Mouse (Mus musculus): ENCODE data around the gene Gm2696. TPM values are rescaled to one million over a fixed set of nuclear protein-coding genes. Genes with fewer than 3 reads are reported as not detected.

Gene Gm2696
- polyA plus RNA-seq, 1 experiment from 2014 or later = not detected

GRCm38 (mm10) chr10:77811743-77812142, 2.7 kb upstream of the Gm2696 start, which contains the start of gene Gm9507:
TSS of gene Gm9507 (minus strand) at chr10:77811843.
- no peaks in the 10 kb centered on the region for H3K9me3 ChIP-seq (ENCODE audit: control insufficient read depth)
- no peaks in the 10 kb centered on the region for H3K36me3 ChIP-seq (ENCODE audit: control insufficient read depth, insufficient read depth)
- no peak within 1 kb of the TSS for H3K9ac ChIP-seq (ENCODE audit: low read depth, low read length)
- H3K4me1 ChIP-seq (replicated peaks; ENCODE audit: control insufficient read depth, insufficient read depth, low read length) = no peaks in the 10 kb centered on the region
- no peak for TF ChIP-seq CTCF (IDR thresholded peaks at IDR 0.05; ENCODE audit: low read depth)
- no peak for ATAC-seq
- H3K27ac ChIP-seq (ENCODE audit: low read depth, low read length) = no peak within 1 kb of the TSS
- H3K4me2 ChIP-seq (replicated peaks; ENCODE audit: low read depth) = no peak within 1 kb of the TSS
- no peak within 1 kb of the TSS for H3K4me3 ChIP-seq (ENCODE audit: low read depth, low read length)
- 56% methylated on average over 5 of the region's 5 CpGs for WGBS
- H3K27me3 ChIP-seq (replicated peaks; ENCODE audit: control insufficient read depth, insufficient read depth, low read length) = no peaks in the 10 kb centered on the region

DNA sequence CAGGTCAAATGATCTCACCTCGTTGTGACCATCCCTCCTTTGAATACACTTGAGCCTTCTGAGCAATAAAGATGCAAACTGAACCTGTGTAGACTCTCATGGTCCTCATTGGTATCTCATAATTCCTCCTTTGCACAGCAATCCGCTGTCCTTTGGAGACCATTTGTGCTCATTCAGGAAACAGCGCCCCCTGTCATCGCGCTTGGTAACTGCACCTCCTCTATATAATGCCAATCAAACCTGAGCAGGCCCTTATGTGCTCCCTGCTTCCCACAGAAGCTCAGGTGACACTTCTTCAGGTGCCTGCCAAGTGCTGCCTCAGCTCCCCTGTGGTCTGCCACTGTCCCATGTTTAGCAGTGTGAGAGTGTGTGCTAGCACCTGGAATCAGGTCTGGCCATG, 1.0 kb downstream of the Gm2696 start:
- no peaks in the 10 kb centered on the region for H3K27me3 ChIP-seq (replicated peaks; ENCODE audit: control insufficient read depth, insufficient read depth, low read length)
- H3K9ac ChIP-seq (ENCODE audit: low read depth, low read length) = no peak overlapping the region
- no peak overlapping the region for H3K27ac ChIP-seq (ENCODE audit: low read depth, low read length)
- 32% methylated on average over 5 of the region's 5 CpGs for WGBS
- no peaks in the 10 kb centered on the region for H3K4me1 ChIP-seq (replicated peaks; ENCODE audit: control insufficient read depth, insufficient read depth, low read length)
- H3K4me2 ChIP-seq (replicated peaks; ENCODE audit: low read depth) = no peak overlapping the region
- ATAC-seq = no peak
- no peaks in the 10 kb centered on the region for H3K36me3 ChIP-seq (ENCODE audit: control insufficient read depth, insufficient read depth)
- H3K4me3 ChIP-seq (ENCODE audit: low read depth, low read length) = no peak overlapping the region
- TF ChIP-seq CTCF (IDR thresholded peaks at IDR 0.05; ENCODE audit: low read depth) = peak; percentile 70
- H3K9me3 ChIP-seq (ENCODE audit: control insufficient read depth) = no peaks in the 10 kb centered on the region

GRCm38 (mm10) chr10:77818523-77818922, 4.0 kb downstream of the Gm2696 start:
- Histone ChIP-seq H3K27me3 (replicated peaks; ENCODE audit: control insufficient read depth, insufficient read depth, low read length) (no peaks in the 10 kb centered on the region), H3K9me3 (ENCODE audit: control insufficient read depth) (no peaks in the 10 kb centered on the region), H3K36me3 (ENCODE audit: control insufficient read depth, insufficient read depth) (no peaks in the 10 kb centered on the region), H3K4me2 (replicated peaks; ENCODE audit: low read depth) (no peak overlapping the region), H3K9ac (ENCODE audit: low read depth, low read length) (no peak overlapping the region), H3K4me1 (replicated peaks; ENCODE audit: control insufficient read depth, insufficient read depth, low read length) (no peaks in the 10 kb centered on the region), H3K27ac (ENCODE audit: low read depth, low read length) (no peak overlapping the region), H3K4me3 (ENCODE audit: low read depth, low read length) (no peak overlapping the region)
- ATAC-seq = no peak
- TF ChIP-seq CTCF (IDR thresholded peaks at IDR 0.05; ENCODE audit: low read depth) = no peak
- WGBS = 95% methylated on average over 4 of the region's 4 CpGs

- Histone ChIP-seq H3K4me1 (replicated peaks; ENCODE audit: control insufficient read depth, insufficient read depth, low read length) (no peaks in the 10 kb centered on the region), H3K4me2 (replicated peaks; ENCODE audit: low read depth) (no peak overlapping the region), H3K27ac (ENCODE audit: low read depth, low read length) (no peak overlapping the region), H3K27me3 (replicated peaks; ENCODE audit: control insufficient read depth, insufficient read depth, low read length) (no peaks in the 10 kb centered on the region), H3K9ac (ENCODE audit: low read depth, low read length) (no peak overlapping the region), H3K4me3 (ENCODE audit: low read depth, low read length) (no peak overlapping the region), H3K9me3 (ENCODE audit: control insufficient read depth) (no peaks in the 10 kb centered on the region), H3K36me3 (ENCODE audit: control insufficient read depth, insufficient read depth) (no peaks in the 10 kb centered on the region)
- ATAC-seq = no peak
- WGBS = 45% methylated on average over 4 of the region's 4 CpGs
- no peak for TF ChIP-seq CTCF (IDR thresholded peaks at IDR 0.05; ENCODE audit: low read depth)
Observed at GRCm38 (mm10) chr10:77819203-77819602, 4.7 kb downstream of the Gm2696 start.

- no peak for ATAC-seq
- 49% methylated on average over 6 of the region's 6 CpGs for WGBS
- no peaks in the 10 kb centered on the region for H3K36me3 ChIP-seq (ENCODE audit: control insufficient read depth, insufficient read depth)
Observed at GRCm38 (mm10) chr10:77826951-77827350, 12.5 kb downstream of the Gm2696 start, which contains the start of gene Krtap10-4. TSS of gene Krtap10-4 (minus strand) at chr10:77827095.

GRCm38 (mm10) chr10:77835647-77836046, 21.2 kb downstream of the Gm2696 start, which contains the start of gene Krtap10-10:
TSS of gene Krtap10-10 (plus strand) at chr10:77835947.
- H3K36me3 ChIP-seq (ENCODE audit: control insufficient read depth, insufficient read depth) = no peaks in the 10 kb centered on the region
- no peak within 1 kb of the TSS for H3K9ac ChIP-seq (ENCODE audit: low read depth, low read length)
- no peak within 1 kb of the TSS for H3K27ac ChIP-seq (ENCODE audit: low read depth, low read length)
- no peak within 1 kb of the TSS for H3K4me2 ChIP-seq (replicated peaks; ENCODE audit: low read depth)
- WGBS = 69% methylated on average over 9 of the region's 9 CpGs
- no peaks in the 10 kb centered on the region for H3K9me3 ChIP-seq (ENCODE audit: control insufficient read depth)
- no peak for TF ChIP-seq CTCF (IDR thresholded peaks at IDR 0.05; ENCODE audit: low read depth)
- H3K4me3 ChIP-seq (ENCODE audit: low read depth, low read length) = no peak within 1 kb of the TSS
- H3K4me1 ChIP-seq (replicated peaks; ENCODE audit: control insufficient read depth, insufficient read depth, low read length) = no peaks in the 10 kb centered on the region
- no peak for ATAC-seq
- H3K27me3 ChIP-seq (replicated peaks; ENCODE audit: control insufficient read depth, insufficient read depth, low read length) = no peaks in the 10 kb centered on the region

More at GRCm38 (mm10) chr10:77826951-77827350, 12.5 kb downstream of the Gm2696 start, which contains the start of gene Krtap10-4:
- no peaks in the 10 kb centered on the region for H3K27me3 ChIP-seq (replicated peaks; ENCODE audit: control insufficient read depth, insufficient read depth, low read length)
- TF ChIP-seq CTCF (IDR thresholded peaks at IDR 0.05; ENCODE audit: low read depth) = no peak
- no peak within 1 kb of the TSS for H3K4me3 ChIP-seq (ENCODE audit: low read depth, low read length)
- H3K9me3 ChIP-seq (ENCODE audit: control insufficient read depth) = no peaks in the 10 kb centered on the region
- no peak within 1 kb of the TSS for H3K27ac ChIP-seq (ENCODE audit: low read depth, low read length)
- no peaks in the 10 kb centered on the region for H3K4me1 ChIP-seq (replicated peaks; ENCODE audit: control insufficient read depth, insufficient read depth, low read length)
- no peak within 1 kb of the TSS for H3K4me2 ChIP-seq (replicated peaks; ENCODE audit: low read depth)
- no peak within 1 kb of the TSS for H3K9ac ChIP-seq (ENCODE audit: low read depth, low read length)

DNA sequence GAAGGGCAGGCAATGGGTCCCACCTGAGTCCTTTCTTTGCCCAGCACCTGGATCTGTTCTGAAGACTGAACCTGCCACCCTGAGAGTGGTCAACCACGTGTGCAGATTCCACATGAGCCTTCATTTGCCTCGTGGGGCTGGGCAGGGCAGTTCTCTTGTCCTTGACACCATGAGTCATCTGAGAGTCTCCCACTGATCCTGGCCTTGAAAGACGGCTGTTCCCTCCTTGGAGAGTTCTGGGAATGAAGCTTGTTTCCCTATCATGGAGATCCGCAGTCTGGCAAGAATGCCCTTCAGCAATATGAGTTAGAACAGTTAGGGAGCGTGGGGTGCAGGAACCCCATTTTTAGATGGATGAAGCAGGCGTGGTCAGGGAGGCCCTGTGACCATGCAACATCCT, 24.5 kb downstream of the Gm2696 start:
- peaks cover 8% of the 10 kb centered on the region; the same call in 1 of the 2 replicates for H3K9me3 ChIP-seq (ENCODE audit: control insufficient read depth)
- no peak for TF ChIP-seq CTCF (IDR thresholded peaks at IDR 0.05; ENCODE audit: low read depth)
- H3K27me3 ChIP-seq (replicated peaks; ENCODE audit: control insufficient read depth, insufficient read depth, low read length) = no peaks in the 10 kb centered on the region
- no peaks in the 10 kb centered on the region for H3K4me1 ChIP-seq (replicated peaks; ENCODE audit: control insufficient read depth, insufficient read depth, low read length)
- WGBS = 61% methylated on average over 6 of the region's 6 CpGs
- H3K4me3 ChIP-seq (ENCODE audit: low read depth, low read length) = no peak overlapping the region
- ATAC-seq = no peak
- no peak overlapping the region for H3K4me2 ChIP-seq (replicated peaks; ENCODE audit: low read depth)
- H3K9ac ChIP-seq (ENCODE audit: low read depth, low read length) = no peak overlapping the region
- H3K36me3 ChIP-seq (ENCODE audit: control insufficient read depth, insufficient read depth) = no peaks in the 10 kb centered on the region
- no peak overlapping the region for H3K27ac ChIP-seq (ENCODE audit: low read depth, low read length)
